Mouse (Mus musculus) thymus, postnatal 4 days (tissue): Measurements from ENCODE around the gene Gm20388.
"Not testable (repeated sequence)": the region's sequence is repeated elsewhere in the genome, so short reads cannot be mapped to it uniquely, and the experiment has no call there.

Experiments
- DNase-seq: peaks from one replicate; pipeline ENCODE4 v3.0.0; 2021

Gm20388 gene

GRCm38 (mm10) chr8:121588750-121589149 lies 1678.1 kb downstream of the Gm20388 start:
- DNase-seq, result no peak

- no peak for DNase-seq
Measured at GRCm38 (mm10) chr8:121589205-121589726, 1678.6 kb downstream of the Gm20388 start.

GRCm38 (mm10) chr8:121590203-121591177 lies 1679.8 kb downstream of the Gm20388 start, which contains the start of gene Map1lc3b:
Map1lc3b (plus strand) TSS chr8:121590361.
- DNase-seq, result peak; percentile 97

- DNase-seq, result peak; percentile 76
Measured at GRCm38 (mm10) chr8:121591178-121592066, 1680.8 kb downstream of the Gm20388 start.

- no peak for DNase-seq
Measured at GRCm38 (mm10) chr8:121593293-121593692, 1682.7 kb downstream of the Gm20388 start.

- no peak for DNase-seq
Measured at GRCm38 (mm10) chr8:121593983-121594382, 1683.3 kb downstream of the Gm20388 start.

- DNase-seq, result not testable (repeated sequence)
Measured at GRCm38 (mm10) chr8:121597492-121597891, 1686.9 kb downstream of the Gm20388 start.

- DNase-seq, result no peak
Measured at GRCm38 (mm10) chr8:121598190-121598589, 1687.5 kb downstream of the Gm20388 start.

GRCm38 (mm10) chr8:121598892-121599291 lies 1688.3 kb downstream of the Gm20388 start:
- DNase-seq, result peak; percentile 89

- DNase-seq, result no peak
Measured at GRCm38 (mm10) chr8:121599842-121600241, 1689.2 kb downstream of the Gm20388 start.

- no peak for DNase-seq
Measured at GRCm38 (mm10) chr8:121602411-121602810, 1691.8 kb downstream of the Gm20388 start.

- peak; percentile 80 for DNase-seq
Measured at GRCm38 (mm10) chr8:121602860-121603259, 1692.2 kb downstream of the Gm20388 start.

- no peak for DNase-seq
Measured at GRCm38 (mm10) chr8:121603801-121604200, 1693.2 kb downstream of the Gm20388 start.

GRCm38 (mm10) chr8:121607661-121608060 lies 1697.0 kb downstream of the Gm20388 start:
- DNase-seq, result no peak

- no peak for DNase-seq
Measured at GRCm38 (mm10) chr8:121609251-121609650, 1698.6 kb downstream of the Gm20388 start.

- no peak for DNase-seq
Measured at GRCm38 (mm10) chr8:121609916-121610315, 1699.3 kb downstream of the Gm20388 start.

GRCm38 (mm10) chr8:121613419-121613818 lies 1702.8 kb downstream of the Gm20388 start:
- DNase-seq, result no peak

- DNase-seq, result no peak
Measured at GRCm38 (mm10) chr8:121619401-121619995, 1708.9 kb downstream of the Gm20388 start.

- DNase-seq, result no peak
Measured at GRCm38 (mm10) chr8:121620801-121621516, 1710.3 kb downstream of the Gm20388 start.

- DNase-seq, result no peak
Measured at GRCm38 (mm10) chr8:121621879-121622278, 1711.2 kb downstream of the Gm20388 start.

- no peak for DNase-seq
Measured at GRCm38 (mm10) chr8:121623043-121623442, 1712.4 kb downstream of the Gm20388 start.

- no peak for DNase-seq
Measured at GRCm38 (mm10) chr8:121628681-121629080, 1718.0 kb downstream of the Gm20388 start.
